Mouse (Mus musculus): ENCODE measurements around the gene Zeb2. TPM values are rescaled to one million over a fixed set of nuclear protein-coding genes. Genes with fewer than 3 reads are reported as not detected.

The Zeb2 gene
- polyA plus RNA-seq, 1 experiment = 1,127 TPM

DNA sequence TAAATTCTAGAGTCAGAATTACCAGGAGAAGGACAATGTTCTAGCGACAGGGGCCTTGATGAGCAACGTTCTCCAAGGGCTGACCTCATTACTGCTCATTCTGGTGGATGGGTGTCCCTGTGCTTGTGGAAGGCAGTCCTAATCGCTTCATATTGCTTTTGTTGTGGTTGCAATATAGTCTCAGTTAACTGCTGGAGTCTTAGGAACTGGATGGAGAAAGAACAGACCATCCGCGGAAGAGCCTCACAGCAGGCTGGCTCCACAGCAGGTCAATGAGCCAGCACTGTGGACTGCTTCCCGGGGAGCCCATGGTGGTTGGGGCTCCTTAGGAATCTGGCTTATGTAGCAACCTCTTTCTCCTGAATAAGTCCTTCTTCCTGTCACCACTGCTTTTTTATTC lies 12.4 kb upstream of the Zeb2 start:
- H3K4me3 ChIP-seq (ENCODE audit: insufficient read depth, low read depth, low read length) = no peak overlapping the region
- WGBS = 59% methylated on average over 6 of the region's 6 CpGs
- H3K27ac ChIP-seq (ENCODE audit: insufficient read depth, low read depth, low read length) = no peak overlapping the region
- no peaks in the 10 kb centered on the region for H3K4me1 ChIP-seq (ENCODE audit: control insufficient read depth, insufficient read depth, low read length)
- TF ChIP-seq CTCF (IDR thresholded peaks at IDR 0.05; ENCODE audit: insufficient read depth, low read depth, low read length) (no peak), POLR2A (IDR thresholded peaks at IDR 0.05; ENCODE audit: insufficient read depth, low read depth, low read length) (no peak)

DNA sequence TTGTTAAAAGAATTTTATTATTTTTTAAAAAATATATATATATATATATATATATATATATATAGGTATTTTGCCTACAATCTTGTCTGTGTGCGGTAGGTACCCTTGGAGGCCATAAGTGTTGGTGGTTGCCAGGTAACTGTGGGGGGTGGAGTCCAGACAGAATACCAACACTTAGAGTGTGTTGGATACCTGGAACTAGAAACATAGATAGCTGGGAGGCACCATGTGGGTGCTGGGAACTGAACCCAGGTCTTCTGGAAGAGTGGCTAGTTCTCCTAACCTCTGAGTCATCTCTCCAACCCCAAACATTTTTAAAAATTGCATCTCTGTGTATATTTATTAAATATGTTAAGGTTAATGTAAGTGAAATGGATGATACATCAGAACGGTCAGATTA lies 11.5 kb upstream of the Zeb2 start:
- WGBS = 99% methylated on average over 2 of the region's 2 CpGs
- Histone ChIP-seq H3K4me1 (ENCODE audit: control insufficient read depth, insufficient read depth, low read length) (no peaks in the 10 kb centered on the region), H3K27ac (ENCODE audit: insufficient read depth, low read depth, low read length) (no peak overlapping the region), H3K4me3 (ENCODE audit: insufficient read depth, low read depth, low read length) (no peak overlapping the region)
- TF ChIP-seq POLR2A (IDR thresholded peaks at IDR 0.05; ENCODE audit: insufficient read depth, low read depth, low read length) = no peak
- no peak for TF ChIP-seq CTCF (IDR thresholded peaks at IDR 0.05; ENCODE audit: insufficient read depth, low read depth, low read length)

DNA sequence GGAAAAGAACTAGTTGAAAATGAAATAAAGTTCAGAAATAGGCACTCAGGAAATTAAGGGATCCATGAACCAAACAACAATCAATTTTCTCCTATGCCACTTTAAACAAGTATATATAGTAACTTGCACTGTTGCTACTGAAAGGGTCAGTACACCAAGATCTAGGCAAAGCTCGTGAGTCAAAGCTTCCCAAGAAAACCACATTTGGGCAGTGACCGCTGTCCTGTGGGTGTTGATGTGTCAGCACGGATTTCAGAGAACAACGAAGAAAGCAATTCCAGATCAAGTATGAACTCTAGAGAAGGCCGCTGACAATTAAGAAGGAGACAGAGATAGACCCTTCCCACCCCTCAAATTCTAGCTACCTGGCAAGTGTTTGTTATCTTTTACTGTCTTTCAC lies 9.2 kb upstream of the Zeb2 start:
- TF ChIP-seq POLR2A (IDR thresholded peaks at IDR 0.05; ENCODE audit: insufficient read depth, low read depth, low read length) (no peak), CTCF (IDR thresholded peaks at IDR 0.05; ENCODE audit: insufficient read depth, low read depth, low read length) (no peak)
- 91% methylated on average over 5 of the region's 5 CpGs for WGBS
- H3K27ac ChIP-seq (ENCODE audit: insufficient read depth, low read depth, low read length) = no peak overlapping the region
- H3K4me3 ChIP-seq (ENCODE audit: insufficient read depth, low read depth, low read length) = no peak overlapping the region
- no peaks in the 10 kb centered on the region for H3K4me1 ChIP-seq (ENCODE audit: control insufficient read depth, insufficient read depth, low read length)

DNA sequence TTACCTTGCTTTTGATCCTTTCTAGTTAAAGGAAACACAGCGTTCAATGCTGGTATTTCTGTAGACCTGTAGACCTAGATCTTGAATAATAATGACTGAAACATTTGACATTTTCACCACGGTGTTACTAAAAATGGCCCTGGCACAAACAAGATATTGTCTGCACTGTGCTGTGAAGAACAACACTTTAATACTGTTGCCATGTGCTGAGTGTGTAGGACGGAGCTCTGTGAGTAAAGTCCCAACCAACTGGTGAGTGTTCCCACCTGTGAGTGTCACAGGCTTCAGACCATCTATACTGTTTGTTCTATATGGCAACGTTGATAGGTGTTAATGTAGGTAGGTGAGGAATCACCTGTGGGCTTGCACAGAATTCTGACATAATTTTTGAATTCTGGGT lies 8.0 kb upstream of the Zeb2 start:
- no peak for TF ChIP-seq POLR2A (IDR thresholded peaks at IDR 0.05; ENCODE audit: insufficient read depth, low read depth, low read length)
- TF ChIP-seq CTCF (IDR thresholded peaks at IDR 0.05; ENCODE audit: insufficient read depth, low read depth, low read length) = no peak
- 67% methylated on average over 4 of the region's 4 CpGs for WGBS
- Histone ChIP-seq H3K27ac (ENCODE audit: insufficient read depth, low read depth, low read length) (no peak overlapping the region), H3K4me3 (ENCODE audit: insufficient read depth, low read depth, low read length) (no peak overlapping the region), H3K4me1 (ENCODE audit: control insufficient read depth, insufficient read depth, low read length) (no peaks in the 10 kb centered on the region)

DNA sequence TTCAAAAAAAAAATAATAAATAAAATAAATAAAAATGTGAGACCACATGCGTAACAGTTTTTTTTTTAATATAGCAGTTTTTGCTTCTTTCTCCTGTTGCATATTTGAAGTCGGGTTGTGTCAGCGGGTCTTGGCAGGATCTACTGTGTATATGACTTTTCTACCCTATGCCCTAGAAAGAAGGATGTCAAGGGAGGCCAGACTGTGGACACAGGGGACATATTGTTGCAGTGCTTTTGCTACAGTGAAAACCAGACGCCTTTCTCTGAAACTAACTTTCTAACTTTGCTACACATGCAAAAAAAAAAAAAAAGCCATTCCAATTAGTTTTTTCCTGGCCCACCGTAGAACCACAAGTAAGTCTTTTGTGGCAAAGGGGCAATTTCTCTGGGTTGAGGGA lies 6.3 kb upstream of the Zeb2 start:
- Histone ChIP-seq H3K27ac (ENCODE audit: insufficient read depth, low read depth, low read length) (no peak overlapping the region), H3K4me1 (ENCODE audit: control insufficient read depth, insufficient read depth, low read length) (no peaks in the 10 kb centered on the region), H3K4me3 (ENCODE audit: insufficient read depth, low read depth, low read length) (no peak overlapping the region)
- 86% methylated on average over 5 of the region's 5 CpGs for WGBS
- no peak for TF ChIP-seq CTCF (IDR thresholded peaks at IDR 0.05; ENCODE audit: insufficient read depth, low read depth, low read length)
- no peak for TF ChIP-seq POLR2A (IDR thresholded peaks at IDR 0.05; ENCODE audit: insufficient read depth, low read depth, low read length)

DNA sequence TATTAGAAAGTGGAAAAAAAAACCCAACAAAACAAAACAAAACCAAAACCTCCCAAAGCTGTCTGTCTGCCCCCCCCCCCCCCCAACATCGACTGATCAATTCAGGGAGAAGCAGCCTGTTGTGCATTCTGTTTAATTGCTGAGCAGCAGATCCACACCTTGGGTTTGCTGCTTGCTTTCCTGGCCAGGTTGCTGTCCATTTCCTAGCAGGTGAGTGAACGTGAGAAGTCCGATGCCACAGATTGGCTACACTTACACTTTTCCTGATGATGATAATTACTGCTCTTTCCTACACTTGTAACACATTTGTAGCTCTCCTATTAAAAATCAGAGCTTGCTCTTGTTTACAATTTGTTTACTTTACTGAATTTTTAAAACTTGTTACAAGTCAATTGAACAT lies 926 bp upstream of the Zeb2 start:
- Histone ChIP-seq H3K4me1 (ENCODE audit: control insufficient read depth, insufficient read depth, low read length) (peaks cover 2% of the 10 kb centered on the region; the same call in 1 of the 2 replicates), H3K27ac (ENCODE audit: insufficient read depth, low read depth, low read length) (0 out of 2 replicates have a peak overlapping the region, but pooled peaks have one; percentile 57), H3K4me3 (ENCODE audit: insufficient read depth, low read depth, low read length) (peak overlapping the region; percentile 49)
- WGBS = 20% methylated on average over 3 of the region's 3 CpGs
- TF ChIP-seq CTCF (IDR thresholded peaks at IDR 0.05; ENCODE audit: insufficient read depth, low read depth, low read length) = no peak
- TF ChIP-seq POLR2A (IDR thresholded peaks at IDR 0.05; ENCODE audit: insufficient read depth, low read depth, low read length) = no peak

DNA sequence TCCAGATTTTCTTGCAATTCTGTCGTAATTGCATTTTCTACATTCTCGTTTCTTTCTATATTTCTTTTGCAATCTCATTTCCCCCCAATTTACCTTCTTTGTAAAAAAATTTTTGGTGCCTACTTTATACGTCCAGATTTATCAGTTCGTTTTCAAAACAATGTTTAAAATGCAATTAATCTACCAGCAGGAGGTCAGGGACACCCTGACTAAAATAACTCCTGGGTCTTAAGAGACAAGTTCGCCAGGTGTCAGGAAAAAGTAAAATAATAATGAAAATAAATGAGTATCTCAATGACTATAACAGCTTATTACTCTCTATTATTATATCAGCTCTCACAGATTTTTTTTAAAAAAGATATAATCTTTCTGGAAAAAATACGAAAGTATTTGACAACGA lies 397 bp upstream of the Zeb2 start:
- peak overlapping the region; percentile 58 for H3K27ac ChIP-seq (ENCODE audit: insufficient read depth, low read depth, low read length)
- TF ChIP-seq CTCF (IDR thresholded peaks at IDR 0.05; ENCODE audit: insufficient read depth, low read depth, low read length) = no peak
- no peak for TF ChIP-seq POLR2A (IDR thresholded peaks at IDR 0.05; ENCODE audit: insufficient read depth, low read depth, low read length)
- WGBS = 11% methylated on average over 7 of the region's 7 CpGs

DNA sequence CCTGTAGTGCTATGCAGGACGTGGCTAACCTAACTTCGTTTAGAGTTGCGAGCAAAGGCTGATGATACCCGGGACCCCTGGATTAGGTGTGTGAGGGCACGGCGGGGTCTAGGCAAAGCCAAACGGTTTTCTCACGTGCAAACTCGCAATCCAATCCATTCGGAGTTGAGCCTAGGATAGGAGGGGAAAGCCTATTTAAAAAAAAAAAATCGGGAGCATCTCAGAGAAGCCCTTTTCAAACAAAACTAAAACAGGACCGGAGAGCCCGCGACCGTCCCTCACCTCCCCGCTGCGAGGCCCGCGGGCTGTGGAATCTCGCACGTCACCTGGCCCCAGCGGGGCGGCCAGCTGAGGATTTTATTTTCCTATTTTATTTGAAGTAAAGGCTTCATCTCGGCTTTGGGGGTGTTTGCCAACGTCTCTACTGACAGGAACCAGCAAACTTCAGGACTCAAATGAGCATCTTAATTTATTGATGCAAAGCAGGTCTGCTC lies 617 bp downstream of the Zeb2 start:
- peaks cover 2% of the 10 kb centered on the region; the same call in 1 of the 2 replicates for H3K4me1 ChIP-seq (ENCODE audit: control insufficient read depth, insufficient read depth, low read length)
- H3K4me3 ChIP-seq (ENCODE audit: insufficient read depth, low read depth, low read length) = peak overlapping the region; percentile 75
- WGBS = under 1% methylated on average over 25 of the region's 25 CpGs
- TF ChIP-seq CTCF (IDR thresholded peaks at IDR 0.05; ENCODE audit: insufficient read depth, low read depth, low read length) (no peak), POLR2A (IDR thresholded peaks at IDR 0.05; ENCODE audit: insufficient read depth, low read depth, low read length) (no peak)
- H3K27ac ChIP-seq (ENCODE audit: insufficient read depth, low read depth, low read length) = peak overlapping the region; percentile 97

More for the DNA sequence above, 397 bp upstream of the Zeb2 start:
- Histone ChIP-seq H3K4me3 (ENCODE audit: insufficient read depth, low read depth, low read length) (peak overlapping the region; percentile 75), H3K4me1 (ENCODE audit: control insufficient read depth, insufficient read depth, low read length) (peaks cover 2% of the 10 kb centered on the region; the same call in 1 of the 2 replicates)

DNA sequence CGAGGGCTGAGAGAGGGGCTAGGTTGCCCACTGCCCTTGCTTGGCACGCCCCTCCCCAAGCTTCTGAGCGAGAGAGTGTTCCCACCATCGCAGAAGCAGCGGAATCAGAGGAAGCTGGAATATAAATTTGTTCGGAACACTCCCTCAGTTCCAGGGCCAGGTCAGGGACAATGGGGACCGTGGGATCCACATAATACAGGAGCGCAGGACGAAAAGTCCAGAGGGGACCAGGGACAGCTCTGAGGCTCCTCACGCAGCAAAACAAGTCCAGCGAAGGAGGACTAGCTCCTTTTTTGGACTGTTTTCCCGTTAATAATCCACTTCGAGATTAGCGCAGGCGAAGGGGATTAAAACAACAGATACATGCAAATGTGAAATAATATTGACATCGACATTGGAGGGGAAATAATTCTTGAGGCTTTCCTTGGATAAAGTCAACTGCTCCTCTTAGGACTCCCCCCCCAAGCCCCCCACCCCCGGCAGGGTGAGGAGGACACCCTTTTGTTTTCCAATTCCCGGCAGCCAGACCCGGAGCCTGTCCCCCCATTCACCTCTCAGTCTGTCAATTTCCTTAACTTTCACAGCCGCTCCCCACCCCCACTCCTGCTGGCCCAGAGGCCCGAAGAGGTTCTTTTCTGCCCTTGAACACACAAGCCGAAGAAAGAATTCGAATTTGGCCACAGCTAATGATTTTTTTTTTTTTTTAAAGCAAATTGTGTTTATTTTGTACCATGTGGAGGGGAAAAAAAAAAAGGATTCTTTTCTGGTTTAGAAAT lies 1.3 kb downstream of the Zeb2 start:
- Histone ChIP-seq H3K27ac (ENCODE audit: insufficient read depth, low read depth, low read length) (peak overlapping the region; percentile 97), H3K4me1 (ENCODE audit: control insufficient read depth, insufficient read depth, low read length) (peaks cover 2% of the 10 kb centered on the region; the same call in 1 of the 2 replicates), H3K4me3 (ENCODE audit: insufficient read depth, low read depth, low read length) (peak overlapping the region; percentile 75)
- WGBS = 2% methylated on average over 23 of the region's 23 CpGs
- no peak for TF ChIP-seq CTCF (IDR thresholded peaks at IDR 0.05; ENCODE audit: insufficient read depth, low read depth, low read length)
- TF ChIP-seq POLR2A (IDR thresholded peaks at IDR 0.05; ENCODE audit: insufficient read depth, low read depth, low read length) = no peak

Data from olfactory bulb, adult 2 months (tissue).